Mouse (Mus musculus): ENCODE results near the gene Ypel4. TPM values are rescaled to one million over a fixed set of nuclear protein-coding genes. Genes with fewer than 3 reads are reported as not detected.

The Ypel4 gene
- polyA plus RNA-seq, 1 experiment from 2014 or later = 11.2 TPM

DNA sequence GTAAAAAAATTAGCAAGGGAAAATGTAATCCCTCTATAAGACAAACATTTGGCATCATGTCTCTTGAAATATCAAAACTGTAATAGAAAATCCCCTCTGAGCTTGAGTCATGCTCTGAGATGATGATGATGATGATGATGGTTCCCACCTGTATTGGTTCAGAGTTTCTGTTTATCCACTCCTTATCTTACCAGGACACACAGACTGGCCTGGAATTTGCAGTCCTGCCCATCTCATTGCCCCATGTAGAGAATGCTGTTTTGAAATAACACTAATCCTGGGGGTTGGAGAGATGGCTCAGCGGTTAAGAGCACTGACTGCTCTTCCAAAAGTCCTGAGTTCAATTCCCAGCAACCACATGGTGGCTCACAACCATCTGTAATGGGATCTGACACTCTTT lies 1.5 kb upstream of the Ypel4 start:
- Histone ChIP-seq H3K36me3 (no peaks in the 10 kb centered on the region), H3K4me3 (no peak overlapping the region), H3K4me2 (replicated peaks) (no peak overlapping the region), H3K27ac (no peak overlapping the region), H3K4me1 (peaks cover 40% of the 10 kb centered on the region), H3K9me3 (no peaks in the 10 kb centered on the region), H3K9ac (no peak overlapping the region), H3K27me3 (no peaks in the 10 kb centered on the region)
- WGBS = 85% methylated on average over 1 of the region's 1 CpGs
- no peak for ATAC-seq (ENCODE audit: low FRiP score, low read depth)

DNA sequence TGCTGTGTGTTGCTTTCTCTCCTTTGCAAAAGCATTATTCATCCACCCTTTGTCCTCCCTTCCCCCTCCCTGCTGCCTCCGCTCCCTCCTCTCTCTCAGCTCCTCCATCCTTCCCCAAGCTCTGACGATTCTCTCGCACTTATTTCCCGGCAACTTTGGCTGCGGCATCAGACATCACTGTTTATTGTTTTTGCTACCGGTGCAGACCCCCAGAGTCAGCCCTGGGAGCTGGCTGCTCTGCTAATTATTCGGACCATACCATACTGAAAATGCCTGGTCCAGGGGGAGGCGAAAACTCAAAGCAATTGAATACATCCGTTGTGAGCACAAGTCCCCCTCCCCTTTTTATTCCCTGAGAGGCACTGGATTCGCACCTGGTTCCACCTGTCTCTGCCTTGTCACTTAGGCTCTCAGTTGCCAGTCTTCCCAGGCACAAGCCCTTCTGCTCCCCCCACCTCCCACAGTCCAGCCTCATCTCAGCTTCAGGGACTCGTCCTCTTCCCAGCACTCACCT lies 550 bp downstream of the Ypel4 start:
- Histone ChIP-seq H3K27me3 (no peaks in the 10 kb centered on the region), H3K36me3 (no peaks in the 10 kb centered on the region), H3K4me2 (replicated peaks) (peak overlapping the region; percentile 73), H3K4me1 (peaks cover 60% of the 10 kb centered on the region), H3K4me3 (peak overlapping the region; percentile 55), H3K9me3 (no peaks in the 10 kb centered on the region), H3K9ac (peak overlapping the region; percentile 72), H3K27ac (peak overlapping the region; percentile 33; the same call in 1 of the 2 replicates)
- under 1% methylated on average over 11 of the region's 11 CpGs for WGBS
- ATAC-seq (ENCODE audit: low FRiP score, low read depth) = no peak

DNA sequence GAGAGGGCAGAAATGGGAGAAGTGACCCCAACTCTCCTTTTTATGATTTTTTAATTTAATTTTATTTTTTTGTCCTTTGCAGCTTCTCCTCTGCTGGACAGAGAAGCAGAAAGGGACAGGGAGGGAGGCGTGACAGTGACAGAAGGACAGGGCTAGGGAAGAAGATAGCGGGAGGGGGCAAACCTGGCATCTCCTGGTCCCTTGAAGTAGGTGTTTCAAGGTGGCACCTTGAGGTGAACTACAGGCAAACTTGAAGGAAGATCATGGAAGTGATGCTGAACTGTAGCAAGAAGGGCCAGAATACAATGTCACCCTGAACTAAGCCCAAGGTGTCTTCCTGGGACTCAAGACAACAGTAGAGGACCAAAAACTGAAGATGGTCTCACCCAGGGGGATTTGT lies 1.1 kb downstream of the Ypel4 start:
- H3K9ac ChIP-seq = peak overlapping the region; percentile 72
- ATAC-seq (ENCODE audit: low FRiP score, low read depth) = no peak; the same call in 1 of the 2 replicates
- peak overlapping the region; percentile 55 for H3K4me3 ChIP-seq
- peak overlapping the region; percentile 73 for H3K4me2 ChIP-seq (replicated peaks)
- peaks cover 65% of the 10 kb centered on the region for H3K4me1 ChIP-seq
- no peaks in the 10 kb centered on the region for H3K27me3 ChIP-seq
- WGBS = 5% methylated on average over 2 of the region's 2 CpGs
- H3K9me3 ChIP-seq = no peaks in the 10 kb centered on the region
- peaks cover under 1% of the 10 kb centered on the region for H3K36me3 ChIP-seq
- H3K27ac ChIP-seq = no peak overlapping the region

DNA sequence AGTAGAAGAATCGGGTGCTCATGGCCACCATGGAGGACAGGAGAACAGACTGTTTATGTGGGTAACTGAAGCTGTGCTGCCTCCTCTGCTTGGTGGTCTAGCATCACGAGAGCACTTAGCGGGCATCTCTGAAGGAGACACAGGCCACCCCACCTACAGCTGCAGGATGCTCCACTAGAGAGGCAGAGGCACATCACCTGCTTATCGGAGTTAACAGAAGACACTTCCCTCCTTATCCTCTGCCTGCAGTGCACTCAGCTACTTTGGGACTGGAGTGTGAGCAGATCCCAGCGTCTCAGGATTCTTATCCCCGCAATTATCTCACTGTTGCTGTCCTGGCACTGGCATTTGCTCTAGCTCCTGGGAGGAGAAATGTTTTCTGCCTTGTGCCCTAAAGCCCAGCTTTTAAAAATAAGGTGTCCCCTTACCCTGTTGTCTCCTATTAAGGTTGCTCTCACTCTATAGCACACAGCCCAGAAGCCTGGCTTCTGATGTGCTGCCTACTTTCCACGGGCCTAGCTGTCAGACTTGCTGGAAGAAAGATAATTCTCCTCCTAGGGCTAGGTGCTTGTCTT lies 1.6 kb downstream of the Ypel4 start:
- Histone ChIP-seq H3K9ac (peak overlapping the region; percentile 72), H3K36me3 (peaks cover 5% of the 10 kb centered on the region), H3K9me3 (no peaks in the 10 kb centered on the region), H3K4me2 (replicated peaks) (peak overlapping the region; percentile 73), H3K4me3 (peak overlapping the region; percentile 55), H3K4me1 (peaks cover 70% of the 10 kb centered on the region), H3K27ac (no peak overlapping the region), H3K27me3 (no peaks in the 10 kb centered on the region)
- 22% methylated on average over 7 of the region's 7 CpGs for WGBS
- no peak; the same call in 1 of the 2 replicates for ATAC-seq (ENCODE audit: low FRiP score, low read depth)

DNA sequence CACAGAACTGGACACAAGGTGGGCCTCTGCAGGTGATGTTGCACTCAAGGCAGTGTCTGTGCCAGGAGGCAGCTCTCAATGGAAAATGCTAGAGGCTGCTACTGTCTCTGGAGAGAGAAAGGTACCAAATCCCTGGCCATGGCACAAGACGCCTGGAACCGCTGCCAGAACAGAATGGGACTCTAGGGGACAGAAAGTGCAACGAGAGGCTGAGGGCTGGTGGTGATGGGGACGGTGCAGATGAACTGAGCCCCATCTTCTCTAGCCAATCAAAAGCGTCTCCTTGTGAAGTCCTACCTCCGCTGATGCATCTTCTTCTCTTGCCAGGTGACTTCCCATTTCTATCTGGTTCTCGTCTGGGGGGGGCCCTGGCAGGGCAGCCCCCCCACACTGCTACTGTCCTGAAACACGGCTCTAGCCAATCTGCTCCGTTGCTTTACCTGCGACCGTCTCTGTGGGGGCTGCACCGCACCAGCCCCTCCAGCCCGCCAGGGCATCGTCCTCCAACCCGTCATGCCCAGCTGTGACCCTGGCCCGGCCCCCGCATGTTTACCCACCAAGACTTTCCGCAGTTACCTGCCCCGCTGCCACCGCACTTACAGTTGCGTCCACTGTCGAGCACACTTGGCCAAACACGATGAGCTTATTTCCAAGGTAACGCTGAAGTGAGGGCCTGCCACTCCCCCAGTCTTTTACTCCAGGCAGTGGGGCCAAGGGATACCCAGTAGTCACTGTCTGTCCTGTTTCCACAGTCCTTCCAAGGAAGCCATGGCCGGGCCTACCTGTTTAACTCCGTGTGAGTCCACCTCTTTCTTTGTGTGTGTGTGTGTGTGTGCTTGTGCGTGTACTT lies 2.7 kb downstream of the Ypel4 start:
- Histone ChIP-seq H3K4me3 (peak overlapping the region; percentile 19), H3K9ac (peak overlapping the region; percentile 56; the same call in 1 of the 2 replicates), H3K9me3 (no peaks in the 10 kb centered on the region), H3K27me3 (no peaks in the 10 kb centered on the region), H3K4me2 (replicated peaks) (peak overlapping the region; percentile 73), H3K4me1 (peaks cover 81% of the 10 kb centered on the region), H3K27ac (no peak overlapping the region), H3K36me3 (peaks cover 14% of the 10 kb centered on the region)
- peak; percentile 8; the same call in 1 of the 2 replicates for ATAC-seq (ENCODE audit: low FRiP score, low read depth)
- WGBS = 5% methylated on average over 27 of the region's 27 CpGs

DNA sequence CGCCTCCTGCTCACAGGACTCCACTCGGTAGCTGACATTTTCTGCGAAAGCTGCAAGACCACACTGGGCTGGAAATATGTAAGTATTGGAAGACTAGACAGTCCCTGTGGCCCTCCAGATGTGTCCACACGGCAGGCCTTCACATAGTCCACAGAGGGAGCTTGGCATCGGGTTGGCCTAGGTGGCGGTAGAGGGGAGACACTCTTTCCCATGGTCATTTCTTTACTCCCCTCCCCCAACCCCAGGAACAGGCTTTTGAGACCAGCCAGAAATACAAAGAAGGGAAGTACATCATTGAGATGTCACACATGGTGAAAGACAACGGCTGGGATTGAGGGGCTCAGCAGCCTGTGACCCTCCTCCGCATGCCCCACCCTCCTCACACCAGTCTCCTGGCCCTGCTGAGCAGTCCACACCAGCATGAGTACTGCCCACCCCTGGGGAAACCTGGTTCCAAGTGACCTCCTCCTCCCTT lies 3.6 kb downstream of the Ypel4 start:
- Histone ChIP-seq H3K4me3 (peak overlapping the region; percentile 8; the same call in 1 of the 2 replicates), H3K27ac (peak overlapping the region; percentile 72), H3K4me1 (peaks cover 88% of the 10 kb centered on the region), H3K36me3 (peaks cover 14% of the 10 kb centered on the region), H3K4me2 (replicated peaks) (peak overlapping the region; percentile 73), H3K9ac (peak overlapping the region; percentile 56), H3K27me3 (no peaks in the 10 kb centered on the region), H3K9me3 (no peaks in the 10 kb centered on the region)
- peak; percentile 4; the same call in 1 of the 2 replicates for ATAC-seq (ENCODE audit: low FRiP score, low read depth)
- 5% methylated on average over 8 of the region's 8 CpGs for WGBS

DNA sequence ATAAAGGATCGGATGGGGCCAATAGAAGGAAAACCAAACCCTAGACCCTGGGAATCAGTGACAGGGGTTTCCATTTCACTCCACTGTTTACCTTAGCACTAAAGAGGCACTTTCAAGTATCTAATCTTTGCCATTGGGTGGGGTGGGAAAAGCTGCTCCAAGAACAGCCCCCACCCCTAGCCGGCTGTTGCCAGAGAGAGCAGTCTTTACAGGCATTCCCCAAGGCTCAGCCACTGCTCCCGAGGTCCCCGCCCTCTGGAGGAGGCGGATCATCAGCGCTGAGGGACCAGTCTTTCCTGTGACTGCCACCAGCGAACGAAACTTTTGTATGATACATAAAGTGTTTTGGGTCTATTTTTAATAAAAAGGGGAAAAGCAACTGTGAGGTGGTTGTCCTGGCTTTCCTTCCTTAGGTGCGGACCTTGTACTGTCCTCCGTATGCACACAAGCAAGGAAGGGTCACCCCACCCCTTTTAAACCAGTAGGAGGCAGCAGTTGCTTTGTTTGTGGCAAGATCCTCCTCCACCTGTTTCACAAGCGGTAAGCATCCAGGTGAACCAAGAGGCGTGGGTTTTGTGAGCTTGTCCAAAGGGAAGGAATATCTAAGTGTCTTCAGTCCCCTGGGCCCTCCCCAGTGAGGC lies 4.5 kb downstream of the Ypel4 start:
- Histone ChIP-seq H3K27ac (peak overlapping the region; percentile 72), H3K27me3 (no peaks in the 10 kb centered on the region), H3K9ac (peak overlapping the region; percentile 8; the same call in 1 of the 2 replicates), H3K36me3 (peaks cover 14% of the 10 kb centered on the region), H3K4me3 (peak overlapping the region; percentile 17), H3K4me2 (replicated peaks) (peak overlapping the region; percentile 73), H3K9me3 (no peaks in the 10 kb centered on the region), H3K4me1 (peaks cover 88% of the 10 kb centered on the region)
- ATAC-seq (ENCODE audit: low FRiP score, low read depth) = no peak
- WGBS = 1% methylated on average over 12 of the region's 12 CpGs

DNA sequence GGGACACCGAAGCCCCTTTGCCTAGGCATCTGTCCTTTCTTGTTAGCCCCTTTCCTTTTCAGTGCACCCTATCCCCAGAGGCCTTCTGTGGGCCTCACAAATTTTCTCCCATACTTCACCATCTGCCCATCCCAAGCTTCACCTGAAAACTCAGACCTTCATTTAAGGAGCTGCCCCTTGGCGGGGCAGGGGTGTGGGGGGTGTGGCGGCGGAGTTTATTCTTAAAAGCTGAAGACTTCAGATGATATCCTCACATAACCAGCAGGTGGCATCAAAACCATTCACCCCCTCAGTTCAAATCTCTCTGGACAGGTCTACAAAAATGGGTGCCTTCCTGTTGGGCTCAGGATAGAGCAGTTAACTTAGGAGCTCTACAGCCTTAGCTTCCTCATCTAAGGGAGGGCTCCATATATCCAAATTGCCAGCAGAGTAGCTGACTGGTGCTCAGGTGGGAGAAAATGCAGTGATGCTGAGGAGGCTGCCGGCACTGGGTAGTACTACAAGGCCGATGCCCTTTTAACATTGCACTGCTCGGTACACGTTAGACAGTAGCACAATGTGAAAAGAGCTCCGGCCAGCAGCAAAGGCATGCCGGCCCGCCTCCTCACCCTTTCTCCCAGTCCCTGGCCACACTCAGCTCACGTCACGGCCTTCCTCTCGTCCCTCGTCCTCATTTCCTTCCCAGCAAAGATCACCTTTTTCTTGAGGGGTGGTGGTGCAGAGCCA lies 6.9 kb downstream of the Ypel4 start:
- Histone ChIP-seq H3K27ac (peak overlapping the region; percentile 100; the same call in 1 of the 2 replicates), H3K4me1 (peaks cover 72% of the 10 kb centered on the region), H3K36me3 (peaks cover 14% of the 10 kb centered on the region), H3K4me2 (replicated peaks) (peak overlapping the region; percentile 95), H3K27me3 (no peaks in the 10 kb centered on the region), H3K9ac (peak overlapping the region; percentile 48; the same call in 1 of the 2 replicates), H3K4me3 (peak overlapping the region; percentile 94), H3K9me3 (no peaks in the 10 kb centered on the region)
- ATAC-seq (ENCODE audit: low FRiP score, low read depth) = no peak
- WGBS = 79% methylated on average over 15 of the region's 15 CpGs

DNA sequence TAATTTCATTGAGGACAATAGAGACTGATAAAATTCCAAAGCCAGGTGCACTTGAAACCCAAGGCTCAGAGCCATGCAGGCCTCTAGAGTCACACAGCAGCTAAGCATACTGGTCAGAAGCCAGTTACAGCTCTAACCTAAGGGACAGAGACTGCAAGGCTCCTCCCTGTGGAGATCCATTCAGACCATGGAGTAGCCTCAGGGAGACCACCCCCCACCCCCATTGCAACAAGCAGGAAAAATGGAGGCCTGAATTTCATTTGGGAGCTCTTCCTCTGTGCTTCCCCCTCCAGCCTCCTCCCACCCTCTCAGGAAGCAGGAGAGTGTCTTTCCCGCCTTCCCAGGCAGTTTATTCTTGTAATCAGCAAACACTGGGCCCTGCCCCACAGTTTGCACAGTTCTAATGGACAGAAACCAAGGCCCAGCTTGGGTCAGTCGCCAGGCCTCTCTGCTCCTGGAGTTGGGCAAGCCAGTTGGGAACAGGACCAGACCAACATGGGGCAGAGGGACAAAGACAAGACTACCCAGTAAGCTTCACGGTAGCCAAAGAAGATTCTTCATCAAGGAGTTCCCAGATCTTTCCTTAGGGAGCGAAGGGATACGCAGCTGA lies 8.1 kb downstream of the Ypel4 start:
- H3K4me3 ChIP-seq = peak overlapping the region; percentile 94
- no peaks in the 10 kb centered on the region for H3K9me3 ChIP-seq
- H3K36me3 ChIP-seq = peaks cover 14% of the 10 kb centered on the region
- peak overlapping the region; percentile 100 for H3K27ac ChIP-seq
- H3K27me3 ChIP-seq = no peaks in the 10 kb centered on the region
- 2% methylated on average over 5 of the region's 5 CpGs for WGBS
- H3K4me1 ChIP-seq = peaks cover 60% of the 10 kb centered on the region
- no peak for ATAC-seq (ENCODE audit: low FRiP score, low read depth)
- H3K4me2 ChIP-seq (replicated peaks) = peak overlapping the region; percentile 95
- peak overlapping the region; percentile 100 for H3K9ac ChIP-seq

DNA sequence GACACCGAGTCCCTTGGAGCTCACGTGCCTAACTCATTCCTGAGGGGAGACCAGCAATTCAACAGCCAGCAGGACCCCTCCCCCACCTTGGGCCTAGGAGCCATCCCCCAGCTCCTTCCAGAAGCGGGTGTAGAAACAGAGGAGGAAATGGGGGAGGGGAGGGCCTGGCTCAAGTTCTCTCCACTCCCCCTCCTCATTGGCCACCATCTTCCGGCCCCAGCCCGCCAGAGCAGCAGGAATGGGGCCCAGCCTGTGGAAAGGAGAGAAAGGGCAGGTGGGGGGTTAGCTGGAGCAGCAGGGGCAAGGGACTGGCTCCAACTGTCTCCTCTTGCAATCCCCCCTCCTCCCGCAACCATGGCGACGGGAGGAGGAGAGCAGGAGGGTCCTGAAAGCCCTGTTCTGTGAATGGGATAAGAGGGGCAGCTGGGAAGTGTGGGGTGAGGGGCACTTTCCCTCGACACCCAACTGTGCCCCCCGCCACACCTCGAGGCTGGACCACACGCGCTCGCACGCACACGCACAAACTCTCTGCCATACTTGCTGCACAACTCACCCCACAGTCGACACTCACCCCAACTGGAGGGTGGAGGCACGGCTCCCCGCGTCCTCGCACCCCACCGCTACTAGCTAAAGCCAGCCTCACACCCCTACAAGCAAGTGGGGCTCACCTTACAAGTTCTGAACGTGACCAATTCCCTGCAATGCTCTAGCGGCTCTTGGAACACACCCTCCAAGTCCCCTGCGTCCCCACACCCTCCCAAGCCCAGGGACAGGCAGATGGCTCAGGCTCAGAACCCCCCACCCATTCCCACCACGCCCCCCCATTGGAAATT lies 8.8 kb downstream of the Ypel4 start:
- no peaks in the 10 kb centered on the region for H3K27me3 ChIP-seq
- H3K4me1 ChIP-seq = peaks cover 53% of the 10 kb centered on the region
- 1% methylated on average over 26 of the region's 26 CpGs for WGBS
- H3K27ac ChIP-seq = peak overlapping the region; percentile 100
- H3K9ac ChIP-seq = peak overlapping the region; percentile 100
- H3K4me3 ChIP-seq = peak overlapping the region; percentile 94
- ATAC-seq (ENCODE audit: low FRiP score, low read depth) = peak; percentile 77
- H3K4me2 ChIP-seq (replicated peaks) = peak overlapping the region; percentile 95
- H3K36me3 ChIP-seq = peaks cover 14% of the 10 kb centered on the region
- no peaks in the 10 kb centered on the region for H3K9me3 ChIP-seq

Data from limb, embryonic 13.5 days (tissue).